Comparison of ENCODE assay signal across 24 mouse cellular contexts in the genomic region with DNA sequence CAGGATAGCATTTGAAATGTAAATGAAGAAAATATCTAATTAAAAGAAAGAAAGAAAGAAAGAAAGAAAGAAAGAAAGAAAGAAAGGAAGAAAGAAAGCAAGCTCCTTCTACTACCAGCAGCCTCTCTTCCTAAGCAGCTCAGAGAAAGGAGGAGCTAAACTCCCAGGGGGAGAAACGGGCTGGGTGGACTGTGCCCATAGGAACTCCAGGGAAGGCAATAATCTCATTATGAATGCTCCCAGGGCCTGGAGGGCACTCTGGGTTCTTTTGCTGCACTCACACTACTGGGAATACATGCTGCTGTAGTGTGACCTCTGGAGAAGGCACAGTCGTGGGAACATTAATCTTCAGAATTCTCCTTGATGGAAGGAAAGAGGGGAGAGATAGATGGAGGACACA.
DNase-seq lines count a peak whose midpoint lies in the region; ATAC-seq and TF ChIP-seq lines count a peak whose summit lies in the region.
"Had no signal": no experiment of that assay in that cellular context is flagged by ENCODE, and none has a peak within 500 bp of the region (broad histone marks: within the 10 kb centered on the region; RNA-seq: fewer than 3 reads in every experiment).

No protein-coding gene starts in this region.

- H3K36me3 ChIP-seq in embryonic facial prominence, embryonic 14.5 days (ENCODE audit: control insufficient read depth, insufficient read depth, low read length): no peaks in the 10 kb centered on the region
- H3K36me3 ChIP-seq in embryonic facial prominence, embryonic 10.5 days (replicated peaks): no peaks in the 10 kb centered on the region
- H3K36me3 ChIP-seq in kidney, embryonic 15.5 days: no peaks in the 10 kb centered on the region
- H3K36me3 ChIP-seq in kidney, embryonic 14.5 days (ENCODE audit: control insufficient read depth, insufficient read depth, low read length): no peaks in the 10 kb centered on the region
- H3K36me3 ChIP-seq in megakaryocyte, embryonic 14.5 days (replicated peaks; ENCODE audit: low read length): peaks cover 82% of the 10 kb centered on the region
- no peaks in the 10 kb centered on the region for H3K36me3 ChIP-seq in liver, postnatal 0 days (replicated peaks; ENCODE audit: insufficient read depth, low read length)
- H3K36me3 ChIP-seq: embryonic facial prominence, embryonic 15.5 days had no signal

- no peak overlapping the region for H3K4me3 ChIP-seq in embryonic facial prominence, embryonic 14.5 days (ENCODE audit: low read depth, low read length)
- no peak overlapping the region for H3K4me3 ChIP-seq in embryonic facial prominence, embryonic 10.5 days
- no peak overlapping the region for H3K4me3 ChIP-seq in kidney, embryonic 15.5 days (replicated peaks)
- no peak overlapping the region for H3K4me3 ChIP-seq in kidney, embryonic 14.5 days (ENCODE audit: low read length)
- peak overlapping the region; percentile 44 for H3K4me3 ChIP-seq in megakaryocyte, embryonic 14.5 days (replicated peaks)
- H3K4me3 ChIP-seq in liver, postnatal 0 days (ENCODE audit: low read depth, low read length): no peak overlapping the region
- H3K4me3 ChIP-seq: embryonic facial prominence, embryonic 15.5 days; gastrocnemius, adult 2 months had no signal

- no peak for TF ChIP-seq EP300 in liver, postnatal 0 days (IDR thresholded peaks at IDR 0.05; ENCODE audit: low read depth)

- no peaks in the 10 kb centered on the region for H3K27me3 ChIP-seq in embryonic facial prominence, embryonic 14.5 days (replicated peaks; ENCODE audit: control insufficient read depth, insufficient read depth, low read length)
- H3K27me3 ChIP-seq in embryonic facial prominence, embryonic 10.5 days (replicated peaks; ENCODE audit: low read depth, poor library complexity, severe bottlenecking): no peaks in the 10 kb centered on the region
- H3K27me3 ChIP-seq in kidney, embryonic 15.5 days: no peaks in the 10 kb centered on the region
- no peaks in the 10 kb centered on the region for H3K27me3 ChIP-seq in kidney, embryonic 14.5 days (ENCODE audit: control insufficient read depth, insufficient read depth, low read length)
- no peaks in the 10 kb centered on the region for H3K27me3 ChIP-seq in megakaryocyte, embryonic 14.5 days (replicated peaks)
- H3K27me3 ChIP-seq in liver, postnatal 0 days (ENCODE audit: insufficient read depth, low read length): no peaks in the 10 kb centered on the region
- H3K27me3 ChIP-seq: embryonic facial prominence, embryonic 15.5 days had no signal

- ATAC-seq in embryonic facial prominence, embryonic 14.5 days (ENCODE audit: low read depth): peak; percentile 44; the same call in 1 of the 2 replicates
- no peak for ATAC-seq in kidney, embryonic 15.5 days (replicated peaks; ENCODE audit: low FRiP score)
- ATAC-seq in kidney, embryonic 14.5 days (ENCODE audit: low FRiP score, low TSS enrichment): no peak
- no peak for ATAC-seq in megakaryocyte, adult 5-6 weeks (ENCODE audit: poor library complexity, severe bottlenecking)
- ATAC-seq in liver, postnatal 0 days: no peak
- ATAC-seq: forebrain, embryonic 14.5 days; forebrain, postnatal 0 days; hindbrain, postnatal 0 days had no signal

- 34% methylated on average over 2 of the region's 2 CpGs for WGBS in embryonic facial prominence, embryonic 14.5 days
- WGBS in embryonic facial prominence, embryonic 10.5 days: 26% methylated on average over 2 of the region's 2 CpGs
- 12% methylated on average over 2 of the region's 2 CpGs for WGBS in kidney, embryonic 15.5 days
- WGBS in kidney, embryonic 14.5 days: 12% methylated on average over 2 of the region's 2 CpGs
- 38% methylated on average over 2 of the region's 2 CpGs for WGBS in liver, postnatal 0 days (ENCODE audit: insufficient replicate concordance)

- no peak for TF ChIP-seq CTCF in liver, postnatal 0 days (IDR thresholded peaks at IDR 0.05; ENCODE audit: low read depth)

- H3K4me2 ChIP-seq in embryonic facial prominence, embryonic 14.5 days (ENCODE audit: low read depth, low read length): no peak overlapping the region
- H3K4me2 ChIP-seq in kidney, embryonic 15.5 days: no peak overlapping the region
- no peak overlapping the region for H3K4me2 ChIP-seq in kidney, embryonic 14.5 days (replicated peaks; ENCODE audit: low read depth, low read length)
- no peak overlapping the region for H3K4me2 ChIP-seq in liver, postnatal 0 days (ENCODE audit: low read depth, low read length)
- H3K4me2 ChIP-seq: embryonic facial prominence, embryonic 15.5 days; heart, embryonic 11.5 days; hindbrain, embryonic 14.5 days had no signal

- no peak for DNase-seq in embryonic facial prominence, embryonic 14.5 days (ENCODE audit: low spot score)
- no peak for DNase-seq in embryonic facial prominence, embryonic 10.5 days (ENCODE audit: low spot score)
- DNase-seq in liver, postnatal 0 days: no peak
- DNase-seq in adrenal gland, postnatal 10 days: no peak
- DNase-seq: adrenal gland, adult 2 months; adrenal gland, postnatal 25 days; cerebellum, adult 11-12 months; cerebellum, adult 8-10 months; cerebellum, postnatal 10 days; cerebellum, postnatal 36 days; embryo, embryonic 11 days; forebrain, postnatal 0 days; gastrocnemius, adult 2 months; gastrocnemius, postnatal 14 days; heart, adult 11 months had no signal

- H3K9me3 ChIP-seq in embryonic facial prominence, embryonic 14.5 days (ENCODE audit: control insufficient read depth, low read length): no peaks in the 10 kb centered on the region
- H3K9me3 ChIP-seq in embryonic facial prominence, embryonic 10.5 days: no peaks in the 10 kb centered on the region
- no peaks in the 10 kb centered on the region for H3K9me3 ChIP-seq in kidney, embryonic 15.5 days (replicated peaks)
- no peaks in the 10 kb centered on the region for H3K9me3 ChIP-seq in kidney, embryonic 14.5 days (ENCODE audit: control insufficient read depth, low read length)
- no peaks in the 10 kb centered on the region for H3K9me3 ChIP-seq in megakaryocyte, embryonic 14.5 days
- no peaks in the 10 kb centered on the region for H3K9me3 ChIP-seq in liver, postnatal 0 days (ENCODE audit: low read length)
- H3K9me3 ChIP-seq: embryonic facial prominence, embryonic 15.5 days had no signal

- H3K9ac ChIP-seq in embryonic facial prominence, embryonic 14.5 days (ENCODE audit: low read depth, low read length): no peak overlapping the region
- no peak overlapping the region for H3K9ac ChIP-seq in kidney, embryonic 15.5 days
- no peak overlapping the region for H3K9ac ChIP-seq in kidney, embryonic 14.5 days (ENCODE audit: low read depth, low read length)
- no peak overlapping the region for H3K9ac ChIP-seq in liver, postnatal 0 days (replicated peaks)
- H3K9ac ChIP-seq: embryonic facial prominence, embryonic 15.5 days; forebrain, postnatal 0 days; hindbrain, embryonic 14.5 days had no signal

- H3K27ac ChIP-seq in embryonic facial prominence, embryonic 14.5 days (replicated peaks; ENCODE audit: low read depth, low read length): no peak overlapping the region
- H3K27ac ChIP-seq in embryonic facial prominence, embryonic 10.5 days (replicated peaks): no peak overlapping the region; the same call in 1 of the 2 replicates
- peak overlapping the region; percentile 54; the same call in 1 of the 2 replicates for H3K27ac ChIP-seq in kidney, embryonic 15.5 days
- no peak overlapping the region for H3K27ac ChIP-seq in kidney, embryonic 14.5 days (ENCODE audit: low read depth, low read length)
- no peak overlapping the region for H3K27ac ChIP-seq in liver, postnatal 0 days (ENCODE audit: low read depth)
- H3K27ac ChIP-seq: embryonic facial prominence, embryonic 15.5 days; gastrocnemius, adult 2 months; hindbrain, embryonic 14.5 days; hindbrain, postnatal 0 days had no signal

- peaks cover 10% of the 10 kb centered on the region for H3K4me1 ChIP-seq in embryonic facial prominence, embryonic 14.5 days (ENCODE audit: control insufficient read depth, insufficient read depth, low read length)
- peaks cover 42% of the 10 kb centered on the region for H3K4me1 ChIP-seq in embryonic facial prominence, embryonic 10.5 days
- H3K4me1 ChIP-seq in kidney, embryonic 15.5 days: peaks cover 45% of the 10 kb centered on the region
- peaks cover 33% of the 10 kb centered on the region; the same call in 1 of the 2 replicates for H3K4me1 ChIP-seq in kidney, embryonic 14.5 days (ENCODE audit: control insufficient read depth, insufficient read depth, low read length)
- peaks cover 100% of the 10 kb centered on the region for H3K4me1 ChIP-seq in megakaryocyte, embryonic 14.5 days
- H3K4me1 ChIP-seq in liver, postnatal 0 days (ENCODE audit: insufficient read depth): peaks cover 9% of the 10 kb centered on the region; the same call in 1 of the 2 replicates
